Mouse (Mus musculus) embryonic fibroblast, embryonic 13.5 days (primary cell): ENCODE results near the gene Cenpx.

ENCODE experiments used
- CTCF ChIP-seq: IDR thresholded peaks from 2 replicates; pipeline ENCODE4 v1.5.1; 2011; ENCODE audit warnings: mild to moderate bottlenecking, control low read depth, low read length, moderate library complexity, borderline replicate concordance; ENCODE audit not compliant: insufficient read depth
- POLR2A ChIP-seq: IDR thresholded peaks from 2 replicates; pipeline ENCODE4 v1.6.1; 2011; ENCODE audit warnings: low read depth, mild to moderate bottlenecking, control low read depth, low read length, moderate library complexity

DNA sequence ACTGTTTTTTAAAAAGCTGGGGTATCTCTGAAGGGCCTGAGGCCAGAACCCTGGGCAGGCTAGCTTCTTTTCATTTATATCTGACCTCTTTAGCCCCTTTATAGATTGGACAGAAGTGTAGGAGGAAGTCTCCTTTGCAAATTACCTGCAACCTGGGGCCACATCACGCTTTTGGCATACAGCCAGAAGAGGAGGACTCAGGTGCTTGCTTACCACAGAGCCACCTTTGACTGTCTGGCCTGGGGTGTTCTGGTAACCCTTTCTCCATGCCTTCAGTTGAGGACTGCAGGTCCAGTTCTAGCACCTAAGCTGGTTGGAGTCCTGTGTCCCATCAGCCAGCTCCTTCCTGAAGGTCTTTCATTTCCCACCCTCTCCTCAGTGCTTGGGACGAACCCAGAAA, 4.0 kb downstream of the Cenpx start:
- TF ChIP-seq CTCF (no peak), POLR2A (no peak)
